Mouse (Mus musculus) lung, adult 2 months (tissue): ENCODE measurements at regions not wholly inside any gene's neighbourhood (a gene's known extent, or its start where the extent isn't known, plus 50 kb on each side); places are given as distances from the start of the nearest gene placed in this dataset.

Experiments
- CTCF ChIP-seq: fragments of 200-500 bp; IDR thresholded peaks from 2 replicates; pipeline ENCODE4 v1.5.1; 2011; ENCODE audit warnings: mild to moderate bottlenecking, low read length, control low read depth; ENCODE audit not compliant: insufficient read depth
- POLR2A ChIP-seq: fragments of 200-500 bp; IDR thresholded peaks from 2 replicates; pipeline ENCODE4 v1.6.1; 2011; ENCODE audit warnings: low read depth, mild to moderate bottlenecking, control low read depth, low read length, borderline replicate concordance; ENCODE audit errors: extremely low read depth

DNA sequence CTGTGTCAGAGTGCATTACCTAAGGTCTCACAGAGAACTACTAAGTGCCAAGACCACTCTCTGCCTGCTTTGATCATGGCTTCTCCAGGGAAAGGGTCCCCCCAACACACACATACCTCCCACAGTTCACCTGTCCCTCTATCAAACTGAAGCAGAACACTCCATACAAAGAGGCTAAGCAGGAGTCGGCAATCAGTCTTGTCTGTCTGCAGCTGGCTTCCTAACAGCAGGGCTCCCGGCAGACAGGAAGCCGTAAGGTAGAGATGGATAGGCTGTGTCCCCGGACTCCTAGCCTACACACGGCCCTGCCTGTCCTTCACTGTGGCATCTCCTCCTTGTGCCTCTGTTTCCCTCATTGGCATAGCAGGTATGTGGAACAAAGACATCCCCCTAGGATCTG is 192.2 kb downstream of the Bcl11b start:
- TF ChIP-seq POLR2A (no peak), CTCF (no peak)
